Mouse (Mus musculus) G1E (cell line): ENCODE measurements around the gene Fam131c. TPM values are rescaled to one million over a fixed set of nuclear protein-coding genes. Genes with fewer than 3 reads are reported as not detected.

ENCODE experiments used
- ATAC-seq: 2 replicates; pipeline ENCODE4 v1.8.0; 2016; ENCODE audit warnings: mild to moderate bottlenecking; ENCODE audit not compliant: insufficient number of reproducible peaks, poor library complexity, low FRiP score, severe bottlenecking; ENCODE audit errors: extremely low read depth
- DNase-seq: peaks from one replicate; pipeline ENCODE4 v3.0.0; 2012; ENCODE audit warnings: low spot score
- H3K27me3 ChIP-seq: 2 replicates; pipeline ENCODE4 v1.6.1; 2012; ENCODE audit warnings: mild to moderate bottlenecking, low read length, inconsistent platforms; ENCODE audit not compliant: insufficient read depth
- H3K36me3 ChIP-seq: replicated peaks from 2 replicates; pipeline ENCODE3; 2012; ENCODE audit warnings: mild to moderate bottlenecking, inconsistent platforms
- H3K4me1 ChIP-seq: 2 replicates; pipeline ENCODE4 v1.6.1; 2012; ENCODE audit warnings: low read depth, low read length, inconsistent platforms, mixed read lengths; ENCODE audit not compliant: insufficient read depth
- H3K4me3 ChIP-seq: 2 replicates; pipeline ENCODE4 v1.5.1; 2012; ENCODE audit warnings: low read depth, mild to moderate bottlenecking, inconsistent platforms, low read length, moderate library complexity, mixed read lengths
- H3K9me3 ChIP-seq: replicated peaks from 2 replicates; pipeline ENCODE4 v1.6.1; 2012; ENCODE audit warnings: inconsistent platforms
- CTCF ChIP-seq: IDR thresholded peaks from 2 replicates; pipeline ENCODE4 v1.5.1; 2012; ENCODE audit warnings: low read depth, low read length, inconsistent platforms, mixed read lengths
- GATA1 ChIP-seq: IDR thresholded peaks from 2 replicates; pipeline ENCODE4 v1.6.1; 2012; ENCODE audit warnings: borderline replicate concordance, low read length, inconsistent platforms, mixed read lengths
- GATA2 ChIP-seq: IDR thresholded peaks from 2 replicates; pipeline ENCODE4 v1.6.1; 2012; ENCODE audit warnings: low read depth, low read length, inconsistent platforms, borderline replicate concordance
- POLR2AphosphoS5 ChIP-seq: IDR thresholded peaks from 2 replicates; pipeline ENCODE4 v1.6.1; 2012; ENCODE audit warnings: low read depth, low read length, inconsistent platforms; ENCODE audit not compliant: insufficient replicate concordance
- TAL1 ChIP-seq: conservative IDR thresholded peaks from 2 replicates; pipeline ENCODE4 v1.6.1; 2012; ENCODE audit warnings: low read depth, low read length, inconsistent platforms, mixed read lengths
- polyA plus RNA-seq: library from polyadenylated mRNA; stranded (reverse); fragments of >175 nt; gene quantifications from 2 replicates; pipeline ENCODE4 v1.2.3, GENCODE M21; 2012
- total RNA-seq, 2 experiments: library from RNA; stranded (forward) in 1 of 2; stranded (reverse) in 1 of 2; fragments of 200-1000 nt in 1 of 2; fragments of >200 nt in 1 of 2; fragmentation: Nextera tagmentation in 1 of 2; gene quantifications; 2 replicates each; pipeline ENCODE4 v1.2.3; 2014 to 2017

Fam131c gene
- total and polyA plus RNA-seq, 3 experiments: not detected

GRCm38 (mm10) chr4:141338853-141339252 is 29.2 kb upstream of the Fam131c start:
- no peaks in the 10 kb centered on the region for H3K36me3 ChIP-seq
- DNase-seq (no peak), ATAC-seq (no peak)
- H3K27me3 ChIP-seq: peaks cover 10% of the 10 kb centered on the region
- no peak overlapping the region for H3K4me3 ChIP-seq
- no peak for TF ChIP-seq GATA1
- TF ChIP-seq POLR2AphosphoS5: no peak
- TF ChIP-seq CTCF: no peak
- no peak for TF ChIP-seq GATA2
- TF ChIP-seq TAL1: no peak
- no peaks in the 10 kb centered on the region for H3K9me3 ChIP-seq
- no peaks in the 10 kb centered on the region for H3K4me1 ChIP-seq

- DNase-seq: no peak
- H3K27me3 ChIP-seq: peaks cover 7% of the 10 kb centered on the region
- H3K9me3 ChIP-seq: no peaks in the 10 kb centered on the region
Measured at GRCm38 (mm10) chr4:141341477-141341876, 26.5 kb upstream of the Fam131c start.

GRCm38 (mm10) chr4:141343515-141343914 is 24.5 kb upstream of the Fam131c start:
- ATAC-seq: no peak
- H3K27me3 ChIP-seq: peaks cover 2% of the 10 kb centered on the region; the same call in 1 of the 2 replicates

More at GRCm38 (mm10) chr4:141341477-141341876, 26.5 kb upstream of the Fam131c start:
- TF ChIP-seq CTCF (no peak), POLR2AphosphoS5 (no peak), TAL1 (no peak), GATA2 (no peak), GATA1 (no peak)
- H3K4me3 ChIP-seq: no peak overlapping the region
- H3K36me3 ChIP-seq: no peaks in the 10 kb centered on the region
- no peak for ATAC-seq
- no peaks in the 10 kb centered on the region for H3K4me1 ChIP-seq

GRCm38 (mm10) chr4:141345219-141345618 is 22.8 kb upstream of the Fam131c start:
- Histone ChIP-seq H3K27me3 (0 out of 2 replicates have a peak, but pooled peaks cover 2% of the 10 kb centered on the region), H3K4me1 (no peaks in the 10 kb centered on the region), H3K4me3 (no peak overlapping the region), H3K9me3 (no peaks in the 10 kb centered on the region), H3K36me3 (no peaks in the 10 kb centered on the region)
- ATAC-seq (no peak), DNase-seq (no peak)
- no peak for TF ChIP-seq GATA1
- no peak for TF ChIP-seq POLR2AphosphoS5
- no peak for TF ChIP-seq TAL1
- no peak for TF ChIP-seq CTCF
- no peak for TF ChIP-seq GATA2

More at GRCm38 (mm10) chr4:141343515-141343914, 24.5 kb upstream of the Fam131c start:
- H3K4me3 ChIP-seq: no peak overlapping the region
- DNase-seq: no peak
- H3K36me3 ChIP-seq: no peaks in the 10 kb centered on the region
- no peaks in the 10 kb centered on the region for H3K4me1 ChIP-seq
- TF ChIP-seq CTCF (no peak), POLR2AphosphoS5 (no peak), GATA1 (no peak), TAL1 (no peak)
- H3K9me3 ChIP-seq: no peaks in the 10 kb centered on the region

GRCm38 (mm10) chr4:141347365-141347797 is 20.6 kb upstream of the Fam131c start:
- DNase-seq (no peak), ATAC-seq (no peak)
- Histone ChIP-seq H3K36me3 (no peaks in the 10 kb centered on the region), H3K4me3 (no peak overlapping the region), H3K4me1 (no peaks in the 10 kb centered on the region), H3K9me3 (no peaks in the 10 kb centered on the region), H3K27me3 (peaks cover 5% of the 10 kb centered on the region; the same call in 1 of the 2 replicates)
- no peak for TF ChIP-seq GATA2
- TF ChIP-seq POLR2AphosphoS5: no peak
- TF ChIP-seq TAL1: no peak
- TF ChIP-seq CTCF: no peak
- no peak for TF ChIP-seq GATA1

- H3K4me3 ChIP-seq: no peak overlapping the region
- no peak for TF ChIP-seq GATA1
- no peak for TF ChIP-seq CTCF
- no peak for TF ChIP-seq GATA2
- no peak for TF ChIP-seq POLR2AphosphoS5
- no peak for TF ChIP-seq TAL1
- no peaks in the 10 kb centered on the region for H3K36me3 ChIP-seq
- H3K9me3 ChIP-seq: no peaks in the 10 kb centered on the region
- no peaks in the 10 kb centered on the region for H3K4me1 ChIP-seq
- ATAC-seq: no peak
- no peak for DNase-seq
- H3K27me3 ChIP-seq: peaks cover 3% of the 10 kb centered on the region; the same call in 1 of the 2 replicates
Measured at GRCm38 (mm10) chr4:141348616-141349015, 19.4 kb upstream of the Fam131c start.
